Comparison of ENCODE assay signal across 12 mouse cellular contexts in genomic region chr2:82064671-82065070, GRCm38 (mm10). TPM values are rescaled to one million over a fixed set of nuclear protein-coding genes. Genes with fewer than 3 reads are reported as not detected.
DNase-seq lines count a peak whose midpoint lies in the region; ATAC-seq and TF ChIP-seq lines count a peak whose summit lies in the region.
"Had no signal": no experiment of that assay in that cellular context is flagged by ENCODE, and none has a peak within 500 bp of the region (broad histone marks: within the 10 kb centered on the region; RNA-seq: fewer than 3 reads in every experiment).

No protein-coding gene starts in this region.

- WGBS in kidney, postnatal 0 days: 31% methylated on average over 5 of the region's 5 CpGs
- WGBS in kidney, adult 2 months: 22% methylated on average over 5 of the region's 5 CpGs

- CTCF ChIA-PET in Patski (lab: Charles Lee): no interaction called here

- TF ChIP-seq CTCF in kidney, postnatal 0 days (IDR thresholded peaks at IDR 0.05; ENCODE audit: low read depth): peak; percentile 64
- TF ChIP-seq CTCF in kidney, adult 2 months (conservative IDR thresholded peaks at IDR 0.05; ENCODE audit: insufficient read depth, insufficient read length, low read depth, low read length): no peak
- TF ChIP-seq CTCF in Patski (IDR thresholded peaks at IDR 0.05): peak; percentile 19

- no peak for ATAC-seq in kidney, postnatal 0 days (replicated peaks; ENCODE audit: low FRiP score, low read depth)
- no peak for ATAC-seq in Patski

- H3K9ac ChIP-seq in kidney, postnatal 0 days (ENCODE audit: low read depth, low read length): no peak overlapping the region
- H3K9ac ChIP-seq: lung, embryonic 15.5 days had no signal

- H3K27me3 ChIP-seq in kidney, postnatal 0 days (ENCODE audit: insufficient read depth, low read length): no peaks in the 10 kb centered on the region
- H3K27me3 ChIP-seq in kidney, adult 2 months (replicated peaks; ENCODE audit: control insufficient read depth, insufficient read depth, low read length): no peaks in the 10 kb centered on the region
- H3K27me3 ChIP-seq in Patski: peaks cover 5% of the 10 kb centered on the region
- H3K27me3 ChIP-seq: lung, embryonic 15.5 days had no signal

- no peaks in the 10 kb centered on the region for H3K9me3 ChIP-seq in kidney, postnatal 0 days (replicated peaks; ENCODE audit: low read length)
- H3K9me3 ChIP-seq: heart, embryonic 10.5 days; lung, embryonic 15.5 days had no signal

- H3K4me1 ChIP-seq in kidney, postnatal 0 days (replicated peaks; ENCODE audit: insufficient read depth, low read length): no peaks in the 10 kb centered on the region
- H3K4me1 ChIP-seq in kidney, adult 2 months (ENCODE audit: control insufficient read depth, insufficient read depth, low read length): no peaks in the 10 kb centered on the region
- H3K4me1 ChIP-seq: heart, embryonic 10.5 days; lung, embryonic 15.5 days had no signal

- no peak for TF ChIP-seq POLR2A in kidney, adult 2 months (IDR thresholded peaks at IDR 0.05; ENCODE audit: low read depth, low read length)

- H3K4me3 ChIP-seq in kidney, postnatal 0 days (replicated peaks; ENCODE audit: low read depth, low read length): no peak overlapping the region
- H3K4me3 ChIP-seq in kidney, adult 2 months (ENCODE audit: insufficient read depth, low read depth, low read length): no peak overlapping the region
- H3K4me3 ChIP-seq: heart, embryonic 10.5 days; lung, embryonic 15.5 days had no signal

- H3K36me3 ChIP-seq in kidney, postnatal 0 days (ENCODE audit: insufficient read depth, low read length): no peaks in the 10 kb centered on the region
- H3K36me3 ChIP-seq in kidney, adult 2 months (ENCODE audit: control insufficient read depth, insufficient read depth, low read length): no peaks in the 10 kb centered on the region
- H3K36me3 ChIP-seq: heart, embryonic 10.5 days; lung, embryonic 15.5 days had no signal

- POLR2A ChIA-PET in Patski (lab: Charles Lee): no interaction called here

- no peak overlapping the region for H3K27ac ChIP-seq in kidney, postnatal 0 days
- H3K27ac ChIP-seq in kidney, adult 2 months (ENCODE audit: insufficient read depth, low read depth, low read length): no peak overlapping the region
- H3K27ac ChIP-seq: heart, embryonic 10.5 days; lung, embryonic 15.5 days had no signal

- H3K4me2 ChIP-seq in kidney, postnatal 0 days (ENCODE audit: low read length): no peak overlapping the region
- H3K4me2 ChIP-seq: lung, embryonic 15.5 days had no signal

- in situ Hi-C loops in Patski (cut with MboI; ENCODE audit: low pct_unique_long_range_greater_than_20kb): loop anchor here (25.0 kb wide), 1 partner anchor 1273 kb away; no protein-coding TSS in a partner anchor

- peak; percentile 9 for DNase-seq in embryo, embryonic 10 days (ENCODE audit: low spot score)
- no peak for DNase-seq in embryo, embryonic 9.5 days (ENCODE audit: extremely low spot score)
- DNase-seq in kidney, postnatal 0 days (ENCODE audit: low spot score): peak; percentile 37
- no peak for DNase-seq in kidney, adult 2 months
- peak; percentile 52 for DNase-seq in 3T3-L1 (ENCODE audit: low read depth, low spot score)
- no peak for DNase-seq in Patski (ENCODE audit: low read depth, low spot score)
- DNase-seq in c-Kit-positive CD71-positive TER-119-positive erythroid progenitor cells, embryonic 14.5 days (ENCODE audit: low spot score): no peak
- DNase-seq in yolk sac, embryonic 10.5 days (ENCODE audit: low spot score): no peak
- DNase-seq: adrenal gland, adult 8-10 months; layer of hippocampus, adult 9-11 months had no signal

RNA-seq across cellular contexts. Expression of gene Zfp804a, which starts 11.6 kb away (rescaled TPM):
- 0.05 and 0.12 TPM in 2 replicates for polyA plus RNA-seq in kidney, postnatal 0 days (2015; fragmentation: Nextera tagmentation; extraction: Ambion mirVana)
- polyA plus RNA-seq in kidney, adult 2 months (2012; rRNA removed): 0.03 and 0.05 TPM in 2 replicates
- polyA plus RNA-seq in Patski (2021): 0.06 TPM

Comparison
In these comparisons a context has a peak if more than half of its experiments do, and no peak if none do; other contexts are left out.
1. DNase-seq: peak in embryo, embryonic 10 days (single experiment), kidney, postnatal 0 days (single experiment) and 3T3-L1 (single experiment); none in embryo, embryonic 9.5 days (single experiment), kidney, adult 2 months (single experiment), Patski (single experiment), c-Kit-positive CD71-positive TER-119-positive erythroid progenitor cells, embryonic 14.5 days (single experiment) and yolk sac, embryonic 10.5 days (single experiment).